Mouse (Mus musculus): ENCODE results near the gene Cacna1s.

- TF ChIP-seq CTCF (IDR thresholded peaks at IDR 0.05; ENCODE audit: low read depth) (peak; percentile 54), EP300 (IDR thresholded peaks at IDR 0.05; ENCODE audit: low read depth) (no peak)
Measured at GRCm38 (mm10) chr1:136047432-136047831, 5.1 kb upstream of the Cacna1s start.
